Comparison of ENCODE assay signal across 17 mouse cellular contexts in the genomic region with DNA sequence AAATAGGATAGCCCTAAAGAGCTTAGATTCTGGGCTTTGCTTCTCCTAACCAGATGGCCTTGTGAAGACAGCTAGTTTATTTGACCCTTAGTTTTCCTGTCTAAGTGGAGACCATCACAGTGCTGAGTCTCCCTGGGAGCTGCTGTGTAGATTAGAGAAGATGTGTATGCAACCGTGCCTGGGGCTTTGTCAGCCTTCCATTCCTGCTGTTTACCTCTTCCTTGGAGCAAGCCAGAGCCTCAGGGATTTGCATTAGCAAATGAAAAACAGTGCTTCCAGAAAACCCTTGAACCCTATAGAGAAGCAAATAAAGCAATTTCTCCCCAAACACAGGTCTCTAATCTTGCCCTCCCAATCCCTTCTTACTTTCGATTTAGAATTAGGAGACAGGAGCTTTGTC.
"Had no signal": no experiment of that assay in that cellular context is flagged by ENCODE, and none has a peak within 500 bp of the region (broad histone marks: within the 10 kb centered on the region; RNA-seq: fewer than 3 reads in every experiment).

No protein-coding gene starts in this region.

- H3K36me3 ChIP-seq: kidney, embryonic 15.5 days; liver, embryonic 13.5 days; midbrain, embryonic 12.5 days; midbrain, embryonic 15.5 days; neural tube, embryonic 13.5 days had no signal

- H3K4me3 ChIP-seq: kidney, embryonic 15.5 days; left cerebral cortex, adult 2 months; liver, embryonic 13.5 days; midbrain, embryonic 12.5 days; midbrain, embryonic 15.5 days; neural tube, embryonic 13.5 days had no signal

- H3K27ac ChIP-seq: kidney, embryonic 15.5 days; left cerebral cortex, adult 2 months; liver, embryonic 13.5 days; midbrain, embryonic 12.5 days; midbrain, embryonic 15.5 days; neural tube, embryonic 13.5 days; stomach, postnatal 0 days had no signal

- H3K27me3 ChIP-seq: kidney, embryonic 15.5 days; liver, embryonic 13.5 days; midbrain, embryonic 12.5 days; midbrain, embryonic 15.5 days; neural tube, embryonic 13.5 days had no signal

- H3K4me2 ChIP-seq: kidney, embryonic 15.5 days; liver, embryonic 13.5 days; lung, embryonic 14.5 days; midbrain, embryonic 12.5 days; midbrain, embryonic 15.5 days; neural tube, embryonic 13.5 days had no signal

- H3K4me1 ChIP-seq: liver, embryonic 13.5 days; neural tube, embryonic 13.5 days had no signal

- H3K9me3 ChIP-seq: kidney, embryonic 15.5 days; liver, embryonic 13.5 days; midbrain, embryonic 12.5 days; midbrain, embryonic 15.5 days; neural tube, embryonic 13.5 days had no signal

- H3K9ac ChIP-seq: kidney, embryonic 15.5 days; liver, embryonic 13.5 days; lung, embryonic 14.5 days; midbrain, embryonic 12.5 days; midbrain, embryonic 15.5 days; neural tube, embryonic 13.5 days had no signal

- DNase-seq: kidney, adult 8-10 months; kidney, postnatal 10 days; kidney, postnatal 36 days; layer of hippocampus, postnatal 36 days; liver, embryonic 13.5 days; lung, embryonic 14.5 days; retina, postnatal 1 day; right cerebral cortex, postnatal 25 days; thymus, adult 2 months; thymus, postnatal 14 days; thymus, postnatal 4 days had no signal
